Mouse (Mus musculus) hindbrain, embryonic 12.5 days (tissue): ENCODE measurements at regions not wholly inside any gene's neighbourhood (a gene's known extent, or its start where the extent isn't known, plus 50 kb on each side); places are given as distances from the start of the nearest gene placed in this dataset.

Experiments used
- ATAC-seq: fragments of 200-750 bp; cut with Nextera tagmentation; 2 replicates; pipeline ENCODE4 v1.8.0; 2017; ENCODE audit warnings: moderate TSS enrichment; ENCODE audit not compliant: low FRiP score
- H3K27ac ChIP-seq: fragments of 300-500 bp; sonication (generic); 2 replicates; pipeline ENCODE4 v1.5.1; 2016; ENCODE audit warnings: mild to moderate bottlenecking
- H3K27me3 ChIP-seq: fragments of 300-500 bp; sonication (generic); 2 replicates; pipeline ENCODE4 v1.6.1; 2016; ENCODE audit warnings: mild to moderate bottlenecking
- H3K36me3 ChIP-seq: fragments of 300-500 bp; sonication (generic); 2 replicates; pipeline ENCODE4 v1.6.1; 2016; ENCODE audit warnings: mild to moderate bottlenecking
- H3K4me1 ChIP-seq: fragments of 300-500 bp; sonication (generic); 2 replicates; pipeline ENCODE4 v1.6.1; 2016
- H3K4me2 ChIP-seq: fragments of 300-500 bp; sonication (generic); replicated peaks from 2 replicates; pipeline ENCODE4 v1.6.1; 2016; ENCODE audit warnings: mild to moderate bottlenecking
- H3K4me3 ChIP-seq: fragments of 300-500 bp; sonication (generic); 2 replicates; pipeline ENCODE4 v1.5.1; 2016; ENCODE audit warnings: mild to moderate bottlenecking
- H3K9ac ChIP-seq: fragments of 300-500 bp; sonication (generic); 2 replicates; pipeline ENCODE4 v1.6.1; 2016; ENCODE audit warnings: mild to moderate bottlenecking, moderate library complexity
- H3K9me3 ChIP-seq: fragments of 300-500 bp; sonication (generic); replicated peaks from 2 replicates; pipeline ENCODE4 v1.6.1; 2016; ENCODE audit warnings: mild to moderate bottlenecking
- WGBS: fragments of 180-500 bp; shearing (Covaris S2); methylation state at CpG from one replicate; pipeline ENCODE4 v1.1.7; 2016; 5-methylcytosine and 5-hydroxymethylcytosine counted together

- H3K27ac ChIP-seq = no peak overlapping the region
- H3K27me3 ChIP-seq = no peaks in the 10 kb centered on the region
- no peak for ATAC-seq
- no peak overlapping the region for H3K4me2 ChIP-seq
- H3K4me1 ChIP-seq = no peaks in the 10 kb centered on the region
- H3K9ac ChIP-seq = no peak overlapping the region
- 57% methylated on average over 4 of the region's 4 CpGs for WGBS
- no peaks in the 10 kb centered on the region for H3K9me3 ChIP-seq
- no peaks in the 10 kb centered on the region for H3K36me3 ChIP-seq
- H3K4me3 ChIP-seq = no peak overlapping the region
These were observed 56.2 kb upstream of the Ky start for GRCm38 (mm10) chr9:102449366-102449765.

GRCm38 (mm10) chr9:102446066-102446465 is 59.5 kb upstream of the Ky start:
- Histone ChIP-seq H3K9me3 (no peaks in the 10 kb centered on the region), H3K4me2 (no peak overlapping the region), H3K9ac (no peak overlapping the region), H3K27ac (no peak overlapping the region), H3K36me3 (no peaks in the 10 kb centered on the region), H3K4me3 (no peak overlapping the region), H3K27me3 (no peaks in the 10 kb centered on the region), H3K4me1 (no peaks in the 10 kb centered on the region)
- 82% methylated on average over 2 of the region's 2 CpGs for WGBS
- ATAC-seq = no peak

GRCm38 (mm10) chr9:102442198-102442842 is 63.2 kb upstream of the Ky start:
- no peak overlapping the region for H3K27ac ChIP-seq
- no peak overlapping the region for H3K4me3 ChIP-seq
- no peak overlapping the region for H3K9ac ChIP-seq
- no peaks in the 10 kb centered on the region for H3K4me1 ChIP-seq
- ATAC-seq = no peak
- 86% methylated on average over 11 of the region's 11 CpGs for WGBS
- H3K36me3 ChIP-seq = no peaks in the 10 kb centered on the region
- no peak overlapping the region for H3K4me2 ChIP-seq
- peaks cover 2% of the 10 kb centered on the region; the same call in 1 of the 2 replicates for H3K27me3 ChIP-seq
- no peaks in the 10 kb centered on the region for H3K9me3 ChIP-seq

- H3K4me3 ChIP-seq = no peak overlapping the region
- peaks cover 2% of the 10 kb centered on the region for H3K27me3 ChIP-seq
- H3K4me1 ChIP-seq = no peaks in the 10 kb centered on the region
- H3K9ac ChIP-seq = no peak overlapping the region
- no peak overlapping the region for H3K27ac ChIP-seq
- no peak for ATAC-seq
- H3K9me3 ChIP-seq = no peaks in the 10 kb centered on the region
- H3K36me3 ChIP-seq = no peaks in the 10 kb centered on the region
- 74% methylated on average over 3 of the region's 3 CpGs for WGBS
- no peak overlapping the region for H3K4me2 ChIP-seq
These were observed 67.9 kb upstream of the Ky start for GRCm38 (mm10) chr9:102437641-102438040.

GRCm38 (mm10) chr9:102436378-102436777 is 69.2 kb upstream of the Ky start:
- Histone ChIP-seq H3K9me3 (no peaks in the 10 kb centered on the region), H3K4me1 (0 out of 2 replicates have a peak, but pooled peaks cover 3% of the 10 kb centered on the region), H3K4me3 (no peak overlapping the region), H3K27me3 (peaks cover 2% of the 10 kb centered on the region), H3K9ac (no peak overlapping the region), H3K27ac (no peak overlapping the region), H3K4me2 (no peak overlapping the region), H3K36me3 (no peaks in the 10 kb centered on the region)
- no peak for ATAC-seq
- 87% methylated on average over 5 of the region's 5 CpGs for WGBS

- Histone ChIP-seq H3K4me3 (no peak overlapping the region), H3K4me2 (no peak overlapping the region), H3K9me3 (no peaks in the 10 kb centered on the region), H3K27me3 (0 out of 2 replicates have a peak, but pooled peaks cover 2% of the 10 kb centered on the region), H3K4me1 (peaks cover 22% of the 10 kb centered on the region), H3K36me3 (no peaks in the 10 kb centered on the region), H3K27ac (no peak overlapping the region), H3K9ac (no peak overlapping the region)
- 85% methylated on average over 5 of the region's 5 CpGs for WGBS
- no peak for ATAC-seq
These were observed 73.5 kb upstream of the Ephb1 start for GRCm38 (mm10) chr9:102428031-102428430.

- ATAC-seq = no peak
- Histone ChIP-seq H3K27ac (peak overlapping the region; percentile 84; the same call in 1 of the 2 replicates), H3K4me2 (peak overlapping the region; percentile 33; the same call in 1 of the 2 replicates), H3K4me3 (no peak overlapping the region), H3K4me1 (peaks cover 23% of the 10 kb centered on the region), H3K27me3 (no peaks in the 10 kb centered on the region), H3K36me3 (no peaks in the 10 kb centered on the region), H3K9ac (peak overlapping the region; percentile 33; the same call in 1 of the 2 replicates), H3K9me3 (no peaks in the 10 kb centered on the region)
- WGBS = 62% methylated on average over 11 of the region's 11 CpGs
These were observed 70.3 kb upstream of the Ephb1 start for GRCm38 (mm10) chr9:102424672-102425345.

- H3K4me3 ChIP-seq = no peak overlapping the region
- ATAC-seq = peak; percentile 58
- no peaks in the 10 kb centered on the region for H3K27me3 ChIP-seq
- peak overlapping the region; percentile 49 for H3K9ac ChIP-seq
- H3K36me3 ChIP-seq = no peaks in the 10 kb centered on the region
- H3K9me3 ChIP-seq = no peaks in the 10 kb centered on the region
- H3K4me2 ChIP-seq = peak overlapping the region; percentile 33
- WGBS = 6% methylated on average over 17 of the region's 20 CpGs
- H3K27ac ChIP-seq = peak overlapping the region; percentile 84
- peaks cover 24% of the 10 kb centered on the region for H3K4me1 ChIP-seq
These were observed 69.6 kb upstream of the Ephb1 start for GRCm38 (mm10) chr9:102423919-102424671.

GRCm38 (mm10) chr9:102423465-102423918 is 69.0 kb upstream of the Ephb1 start:
- Histone ChIP-seq H3K4me2 (peak overlapping the region; percentile 33), H3K27ac (peak overlapping the region; percentile 84), H3K4me3 (no peak overlapping the region), H3K36me3 (no peaks in the 10 kb centered on the region), H3K9me3 (no peaks in the 10 kb centered on the region), H3K4me1 (peaks cover 24% of the 10 kb centered on the region), H3K27me3 (no peaks in the 10 kb centered on the region), H3K9ac (peak overlapping the region; percentile 49)
- WGBS = 10% methylated on average over 9 of the region's 9 CpGs
- no peak for ATAC-seq

GRCm38 (mm10) chr9:102421826-102422225 is 67.3 kb upstream of the Ephb1 start:
- H3K27ac ChIP-seq = no peak overlapping the region
- H3K27me3 ChIP-seq = no peaks in the 10 kb centered on the region
- no peaks in the 10 kb centered on the region; the same call in 1 of the 2 replicates for H3K9me3 ChIP-seq
- no peak overlapping the region for H3K9ac ChIP-seq
- no peak overlapping the region for H3K4me2 ChIP-seq
- ATAC-seq = no peak
- no peak overlapping the region for H3K4me3 ChIP-seq
- WGBS = 83% methylated on average over 3 of the region's 3 CpGs
- peaks cover 24% of the 10 kb centered on the region for H3K4me1 ChIP-seq
- H3K36me3 ChIP-seq = no peaks in the 10 kb centered on the region

GRCm38 (mm10) chr9:102420196-102420595 is 65.7 kb upstream of the Ephb1 start:
- 12% methylated on average over 12 of the region's 12 CpGs for WGBS
- Histone ChIP-seq H3K4me2 (peak overlapping the region; percentile 19), H3K4me3 (no peak overlapping the region), H3K9me3 (no peaks in the 10 kb centered on the region; the same call in 1 of the 2 replicates), H3K36me3 (no peaks in the 10 kb centered on the region), H3K27ac (no peak overlapping the region; the same call in 1 of the 2 replicates), H3K4me1 (peaks cover 24% of the 10 kb centered on the region), H3K9ac (no peak overlapping the region), H3K27me3 (no peaks in the 10 kb centered on the region)
- no peak for ATAC-seq

- H3K27ac ChIP-seq = no peak overlapping the region
- ATAC-seq = no peak
- no peak overlapping the region for H3K4me3 ChIP-seq
- H3K4me2 ChIP-seq = no peak overlapping the region
- H3K36me3 ChIP-seq = no peaks in the 10 kb centered on the region
- H3K9ac ChIP-seq = no peak overlapping the region
- no peaks in the 10 kb centered on the region for H3K4me1 ChIP-seq
- H3K27me3 ChIP-seq = no peaks in the 10 kb centered on the region
- WGBS = 70% methylated on average over 2 of the region's 2 CpGs
- H3K9me3 ChIP-seq = no peaks in the 10 kb centered on the region; the same call in 1 of the 2 replicates
These were observed 59.1 kb upstream of the Ephb1 start for GRCm38 (mm10) chr9:102413631-102414030.
